Mouse (Mus musculus) brain, adult 2 months (tissue): ENCODE measurements around the gene 3110021N24Rik.

Source experiments
- DNase-seq: peaks from one replicate; pipeline ENCODE4 v3.0.0; 2011; ENCODE audit warnings: low read depth, low spot score

3110021N24Rik gene

GRCm38 (mm10) chr4:108796701-108797100 is 77.3 kb downstream of the 3110021N24Rik start:
- DNase-seq, result peak; percentile 11

DNA sequence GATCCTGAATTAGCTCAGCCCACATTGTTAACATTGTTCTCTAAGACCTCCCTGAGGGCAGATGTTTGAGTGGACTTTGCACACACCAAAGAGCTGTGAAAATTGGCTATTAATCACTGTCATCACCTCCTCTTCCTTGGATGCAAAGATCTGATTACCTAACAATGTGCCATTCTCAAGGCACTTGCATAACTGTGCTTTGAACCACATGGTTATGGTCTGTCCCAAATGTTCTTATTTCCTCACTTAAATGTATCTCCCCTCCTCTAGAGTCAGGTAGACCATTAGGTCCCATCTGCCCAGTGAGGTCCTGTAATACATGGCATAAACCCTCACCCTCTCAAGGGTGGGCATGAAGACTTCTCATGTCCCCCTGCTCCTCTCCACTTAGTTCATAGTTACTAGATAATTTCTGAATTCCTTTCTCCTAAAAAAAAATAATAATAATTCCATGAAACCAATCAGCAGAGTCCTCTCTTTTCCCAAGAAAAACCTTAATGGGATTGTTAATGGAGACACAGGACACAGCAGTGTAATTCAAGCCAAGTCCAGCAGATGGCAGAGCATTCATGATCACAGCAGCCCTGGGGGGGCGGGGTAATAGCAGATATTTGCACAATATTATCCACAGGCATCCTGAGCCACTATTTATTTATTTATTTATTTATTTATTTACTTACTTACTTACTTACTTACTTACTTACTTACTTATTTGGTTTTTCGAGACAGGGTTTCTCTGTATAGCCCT is 78.8 kb downstream of the 3110021N24Rik start:
- peak; percentile 85 for DNase-seq

- peak; percentile 59 for DNase-seq
Measured at GRCm38 (mm10) chr4:108803535-108803934, 84.1 kb downstream of the 3110021N24Rik start.

GRCm38 (mm10) chr4:108811142-108811541 is 91.7 kb downstream of the 3110021N24Rik start:
- no peak for DNase-seq

DNA sequence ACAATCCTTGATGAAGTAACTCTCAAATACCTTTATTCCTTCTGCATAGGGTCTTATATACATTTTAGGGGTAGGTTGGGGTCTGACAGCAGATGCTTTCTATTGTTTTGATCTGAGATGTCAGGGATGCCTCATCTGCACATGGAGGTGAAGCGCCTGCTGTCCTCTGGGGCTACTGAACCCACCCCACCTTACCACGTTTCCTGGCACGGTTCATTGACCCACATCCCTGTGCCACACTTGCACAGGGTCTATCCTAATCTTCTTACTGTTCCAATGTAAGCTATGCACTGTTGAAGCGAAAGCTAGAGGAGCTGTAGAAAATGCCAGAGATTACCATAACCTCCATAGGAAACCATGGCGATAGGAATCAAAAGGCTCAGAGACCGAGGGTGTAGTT is 92.1 kb downstream of the 3110021N24Rik start:
- no peak for DNase-seq

- DNase-seq, result no peak
Measured at GRCm38 (mm10) chr4:108825677-108826076, 106.2 kb downstream of the 3110021N24Rik start.

GRCm38 (mm10) chr4:108826096-108826495 is 106.6 kb downstream of the 3110021N24Rik start:
- no peak for DNase-seq

DNA sequence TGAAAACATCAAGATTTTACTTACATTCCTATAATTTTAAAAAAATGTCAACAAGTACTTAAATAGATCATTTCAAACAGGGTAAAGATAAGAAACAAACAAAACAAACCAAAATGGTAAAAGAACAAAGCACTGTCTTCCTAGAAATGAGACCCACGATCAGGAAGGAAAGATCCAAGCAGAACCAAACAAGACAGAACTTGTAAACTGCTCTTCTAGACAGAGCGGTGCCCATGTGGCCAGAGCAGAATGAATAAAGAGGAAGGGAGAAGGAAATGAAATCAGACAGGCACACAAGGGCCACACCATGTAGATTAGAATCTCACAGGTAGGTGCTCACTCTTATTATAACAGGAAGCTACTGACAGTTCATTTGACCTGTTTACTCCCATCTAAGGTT is 107.2 kb downstream of the 3110021N24Rik start:
- DNase-seq, result no peak

GRCm38 (mm10) chr4:108830698-108831097 is 111.2 kb downstream of the 3110021N24Rik start:
- peak; percentile 62 for DNase-seq
